Mouse (Mus musculus): ENCODE measurements at regions not wholly inside any gene's neighbourhood (a gene's known extent, or its start where the extent isn't known, plus 50 kb on each side); places are given as distances from the start of the nearest gene placed in this dataset.
A peak's percentile ranks its signal among the peaks of the same experiment; 100 is the strongest.

DNA sequence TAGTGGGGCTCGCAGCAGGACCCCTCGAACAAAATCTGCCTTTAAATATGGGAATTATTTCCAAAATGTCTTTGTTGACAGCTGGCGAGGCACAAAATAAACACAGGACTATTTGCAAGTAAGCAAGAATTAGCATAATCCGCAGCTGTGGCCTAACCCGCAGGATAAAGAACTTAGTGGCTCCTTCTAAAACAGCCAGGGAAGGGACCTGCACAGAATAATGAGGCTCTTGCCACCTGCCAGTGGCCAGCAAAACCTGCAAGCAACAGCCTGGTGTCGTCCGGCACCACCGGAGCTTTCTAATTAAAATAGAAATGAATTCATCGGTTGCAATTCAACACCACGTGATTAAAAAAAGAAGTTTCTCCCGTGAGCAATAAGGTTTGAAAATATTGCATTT, 389.4 kb downstream of the Tmem132b start:
- 18% methylated on average over 11 of the region's 11 CpGs for WGBS

DNA sequence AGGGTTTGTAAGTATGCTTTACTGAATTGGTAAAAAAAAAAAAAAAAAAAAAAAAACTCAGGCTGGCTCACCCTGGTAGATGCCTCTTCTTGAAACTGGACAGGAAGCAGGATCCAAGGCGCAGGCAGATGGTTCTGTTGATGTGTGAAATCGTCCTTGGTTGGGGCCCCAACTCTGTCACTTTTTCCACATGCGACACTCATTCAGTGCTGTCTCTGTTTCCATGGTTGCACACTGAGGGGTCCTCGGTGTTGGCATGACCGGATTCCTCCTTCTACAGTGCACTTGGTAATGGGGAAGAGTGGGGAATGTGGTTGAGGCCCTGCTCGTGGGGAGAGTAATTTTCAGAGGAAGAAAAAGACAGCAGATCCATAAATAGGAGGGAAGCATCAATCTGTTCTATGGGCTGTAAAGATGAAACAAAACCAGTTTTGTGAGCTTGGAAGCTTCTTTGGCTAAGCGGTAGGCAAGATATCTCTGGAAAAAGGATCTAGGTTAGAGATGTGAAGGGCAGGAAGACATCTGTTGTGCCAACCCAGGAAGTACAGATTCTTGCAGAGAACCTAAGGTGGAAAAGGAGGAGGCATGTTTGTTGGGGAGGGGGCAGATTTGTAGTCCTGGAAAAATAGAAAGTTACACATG, 394.4 kb downstream of the Tmem132b start:
- Histone ChIP-seq H3K27me3 (ENCODE audit: control insufficient read depth, insufficient read depth, low read length) (no peaks in the 10 kb centered on the region), H3K27ac (no peak overlapping the region), H3K4me3 (replicated peaks; ENCODE audit: low read length) (no peak overlapping the region), H3K4me2 (replicated peaks) (no peak overlapping the region), H3K36me3 (replicated peaks; ENCODE audit: control insufficient read depth, insufficient read depth) (no peaks in the 10 kb centered on the region), H3K4me1 (replicated peaks; ENCODE audit: control insufficient read depth, insufficient read depth, low read length) (0 out of 2 replicates have a peak, but pooled peaks cover 12% of the 10 kb centered on the region), H3K9ac (no peak overlapping the region), H3K9me3 (ENCODE audit: control insufficient read depth, low read length) (no peaks in the 10 kb centered on the region)
- peak; percentile 38 for DNase-seq (ENCODE audit: low spot score)
- 37% methylated on average over 7 of the region's 7 CpGs for WGBS
- no peak; the same call in 1 of the 2 replicates for ATAC-seq (ENCODE audit: low FRiP score)

More for the DNA sequence above, 389.4 kb downstream of the Tmem132b start:
- H3K4me1 ChIP-seq (replicated peaks; ENCODE audit: control insufficient read depth, insufficient read depth, low read length): 0 out of 2 replicates have a peak, but pooled peaks cover 7% of the 10 kb centered on the region
- no peak overlapping the region for H3K4me3 ChIP-seq (replicated peaks; ENCODE audit: low read length)
- no peak overlapping the region for H3K27ac ChIP-seq
- no peak overlapping the region for H3K9ac ChIP-seq
- no peaks in the 10 kb centered on the region for H3K27me3 ChIP-seq (ENCODE audit: control insufficient read depth, insufficient read depth, low read length)
- ATAC-seq (ENCODE audit: low FRiP score) (no peak), DNase-seq (ENCODE audit: low spot score) (no peak)
- no peak overlapping the region for H3K4me2 ChIP-seq (replicated peaks)
- no peaks in the 10 kb centered on the region for H3K36me3 ChIP-seq (replicated peaks; ENCODE audit: control insufficient read depth, insufficient read depth)
- H3K9me3 ChIP-seq (ENCODE audit: control insufficient read depth, low read length): no peaks in the 10 kb centered on the region

DNA sequence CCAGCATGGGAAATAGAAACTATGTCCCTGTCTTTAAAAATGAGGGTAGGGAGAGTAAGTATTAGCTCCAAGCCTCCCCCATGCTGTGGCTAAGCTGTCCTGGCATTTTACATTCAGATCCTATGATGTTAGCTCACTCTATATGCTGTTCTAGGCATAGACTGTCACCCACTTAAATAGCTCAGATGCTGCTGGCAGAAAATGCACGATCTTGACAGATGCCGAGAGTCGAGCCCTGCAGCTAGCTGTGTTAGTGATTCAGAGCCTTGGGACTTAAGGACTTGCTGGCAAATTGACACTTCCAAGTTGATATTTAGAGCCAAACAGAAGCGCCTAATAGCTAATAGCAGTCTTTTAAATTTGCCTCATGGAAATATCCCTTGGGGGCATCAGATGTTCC, 399.9 kb downstream of the Tmem132b start:
- WGBS: 50% methylated on average over 4 of the region's 4 CpGs
- H3K4me3 ChIP-seq (replicated peaks; ENCODE audit: low read length): no peak overlapping the region
- H3K9me3 ChIP-seq (ENCODE audit: control insufficient read depth, low read length): no peaks in the 10 kb centered on the region
- 0 out of 2 replicates have a peak, but pooled peaks cover 4% of the 10 kb centered on the region for H3K4me1 ChIP-seq (replicated peaks; ENCODE audit: control insufficient read depth, insufficient read depth, low read length)
- no peak overlapping the region for H3K9ac ChIP-seq
- no peak overlapping the region for H3K27ac ChIP-seq
- H3K4me2 ChIP-seq (replicated peaks): no peak overlapping the region
- H3K36me3 ChIP-seq (replicated peaks; ENCODE audit: control insufficient read depth, insufficient read depth): no peaks in the 10 kb centered on the region
- H3K27me3 ChIP-seq (ENCODE audit: control insufficient read depth, insufficient read depth, low read length): no peaks in the 10 kb centered on the region
- DNase-seq (ENCODE audit: low spot score): no peak
- no peak for ATAC-seq (ENCODE audit: low FRiP score)

DNA sequence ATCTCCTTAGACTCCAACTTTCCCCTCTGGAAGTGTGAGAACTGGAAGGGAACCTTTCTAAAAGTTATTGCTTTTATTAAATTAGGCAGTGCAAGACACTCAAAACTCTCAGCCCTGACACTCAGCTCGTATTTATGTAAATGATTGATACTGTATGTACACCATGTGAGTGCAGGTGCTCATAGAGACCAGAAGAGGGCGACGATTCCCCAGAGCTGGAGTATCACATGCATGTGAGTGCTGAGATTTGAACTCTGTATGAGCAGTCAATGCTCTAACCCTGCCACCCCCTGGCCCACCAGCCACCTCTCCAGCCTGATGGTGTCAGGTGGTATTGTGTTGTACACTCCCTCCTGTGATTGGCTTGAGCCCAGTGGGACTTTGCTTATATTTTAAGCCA, 407.8 kb downstream of the Tmem132b start:
- H3K4me2 ChIP-seq (replicated peaks): no peak overlapping the region
- H3K9ac ChIP-seq: no peak overlapping the region
- H3K4me1 ChIP-seq (replicated peaks; ENCODE audit: control insufficient read depth, insufficient read depth, low read length): no peaks in the 10 kb centered on the region
- H3K27ac ChIP-seq: no peak overlapping the region
- no peak for DNase-seq (ENCODE audit: low spot score)
- no peak for ATAC-seq (ENCODE audit: low FRiP score)
- no peaks in the 10 kb centered on the region for H3K36me3 ChIP-seq (replicated peaks; ENCODE audit: control insufficient read depth, insufficient read depth)
- no peaks in the 10 kb centered on the region for H3K27me3 ChIP-seq (ENCODE audit: control insufficient read depth, insufficient read depth, low read length)
- no peak overlapping the region for H3K4me3 ChIP-seq (replicated peaks; ENCODE audit: low read length)
- WGBS: 91% methylated on average over 3 of the region's 3 CpGs
- H3K9me3 ChIP-seq (ENCODE audit: control insufficient read depth, low read length): 0 out of 2 replicates have a peak, but pooled peaks cover 3% of the 10 kb centered on the region

DNA sequence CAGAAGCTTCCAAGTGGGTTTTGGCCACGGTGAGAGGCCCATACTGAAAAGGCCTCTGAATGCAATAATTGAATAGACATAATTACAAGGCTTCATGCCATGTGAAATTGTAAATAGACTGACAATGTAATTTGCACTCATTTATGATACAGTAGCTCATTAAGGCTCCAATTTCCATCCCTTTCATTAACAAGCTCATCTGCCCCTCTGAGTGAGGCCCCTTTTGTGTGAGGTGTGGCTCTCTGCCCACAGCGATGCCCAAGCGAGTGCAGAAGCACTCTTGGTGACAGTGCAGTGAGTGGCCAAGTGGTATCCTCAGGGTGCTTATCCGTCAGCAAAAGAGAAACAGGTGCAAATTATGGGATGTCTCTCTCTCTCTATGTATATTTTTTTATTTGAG, 415.2 kb downstream of the Tmem132b start:
- Histone ChIP-seq H3K27ac (no peak overlapping the region), H3K27me3 (ENCODE audit: control insufficient read depth, insufficient read depth, low read length) (no peaks in the 10 kb centered on the region), H3K4me3 (replicated peaks; ENCODE audit: low read length) (no peak overlapping the region), H3K4me1 (replicated peaks; ENCODE audit: control insufficient read depth, insufficient read depth, low read length) (no peaks in the 10 kb centered on the region), H3K9me3 (ENCODE audit: control insufficient read depth, low read length) (no peaks in the 10 kb centered on the region), H3K9ac (no peak overlapping the region), H3K4me2 (replicated peaks) (no peak overlapping the region), H3K36me3 (replicated peaks; ENCODE audit: control insufficient read depth, insufficient read depth) (no peaks in the 10 kb centered on the region)
- DNase-seq (ENCODE audit: low spot score) (no peak), ATAC-seq (ENCODE audit: low FRiP score) (no peak)
- WGBS: 59% methylated on average over 4 of the region's 4 CpGs

DNA sequence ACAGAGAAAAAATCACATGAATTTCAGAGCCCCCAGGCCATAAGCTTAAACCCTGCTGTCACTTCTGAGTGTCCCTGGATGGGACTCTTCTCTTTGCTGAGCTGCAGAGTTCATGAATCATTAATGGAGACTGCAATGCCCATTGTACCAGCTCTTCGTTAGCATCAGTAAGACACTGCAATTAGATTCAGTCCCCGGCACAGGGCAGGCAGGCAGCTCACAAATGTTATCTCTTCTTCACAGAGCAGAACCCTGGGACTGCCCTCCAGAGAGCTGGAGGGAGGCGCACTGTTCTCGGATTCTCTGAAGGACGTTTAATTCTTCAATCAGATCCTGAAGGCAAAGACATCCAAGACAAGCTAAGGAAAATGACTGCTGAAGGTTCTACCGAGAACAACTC, 420.1 kb downstream of the Tmem132b start:
- Histone ChIP-seq H3K27ac (no peak overlapping the region), H3K4me3 (replicated peaks; ENCODE audit: low read length) (no peak overlapping the region), H3K4me2 (replicated peaks) (no peak overlapping the region), H3K27me3 (ENCODE audit: control insufficient read depth, insufficient read depth, low read length) (no peaks in the 10 kb centered on the region), H3K9ac (no peak overlapping the region), H3K9me3 (ENCODE audit: control insufficient read depth, low read length) (no peaks in the 10 kb centered on the region), H3K36me3 (replicated peaks; ENCODE audit: control insufficient read depth, insufficient read depth) (no peaks in the 10 kb centered on the region), H3K4me1 (replicated peaks; ENCODE audit: control insufficient read depth, insufficient read depth, low read length) (no peaks in the 10 kb centered on the region)
- DNase-seq (ENCODE audit: low spot score) (no peak), ATAC-seq (ENCODE audit: low FRiP score) (no peak)
- 28% methylated on average over 6 of the region's 6 CpGs for WGBS

DNA sequence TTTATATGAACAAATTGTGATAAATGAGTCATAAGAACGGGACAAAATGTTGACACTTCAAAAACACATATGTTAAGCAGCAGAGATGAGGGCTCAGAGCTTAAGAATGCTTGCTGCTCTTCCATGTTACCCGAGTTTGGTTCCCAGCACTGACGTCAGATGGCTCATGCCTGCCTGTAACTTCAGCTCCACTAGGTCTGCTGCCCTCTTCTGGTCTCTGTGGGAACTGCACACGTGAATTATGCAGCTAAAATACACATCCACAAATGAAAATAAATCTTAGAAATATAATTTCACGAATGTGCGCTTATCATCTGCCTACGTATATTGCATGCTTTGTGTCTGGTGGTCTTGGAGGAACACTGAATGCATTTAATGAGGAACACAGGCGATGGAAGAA, 432.5 kb downstream of the Tmem132b start:
- no peaks in the 10 kb centered on the region for H3K36me3 ChIP-seq (replicated peaks; ENCODE audit: control insufficient read depth, insufficient read depth)
- DNase-seq (ENCODE audit: low spot score) (no peak), ATAC-seq (ENCODE audit: low FRiP score) (no peak)
- H3K4me3 ChIP-seq (replicated peaks; ENCODE audit: low read length): no peak overlapping the region
- no peak overlapping the region for H3K27ac ChIP-seq
- no peaks in the 10 kb centered on the region for H3K27me3 ChIP-seq (ENCODE audit: control insufficient read depth, insufficient read depth, low read length)
- no peak overlapping the region for H3K9ac ChIP-seq
- H3K4me1 ChIP-seq (replicated peaks; ENCODE audit: control insufficient read depth, insufficient read depth, low read length): peaks cover 7% of the 10 kb centered on the region; the same call in 1 of the 2 replicates
- H3K4me2 ChIP-seq (replicated peaks): no peak overlapping the region
- no peaks in the 10 kb centered on the region for H3K9me3 ChIP-seq (ENCODE audit: control insufficient read depth, low read length)
- WGBS: 76% methylated on average over 8 of the region's 8 CpGs

DNA sequence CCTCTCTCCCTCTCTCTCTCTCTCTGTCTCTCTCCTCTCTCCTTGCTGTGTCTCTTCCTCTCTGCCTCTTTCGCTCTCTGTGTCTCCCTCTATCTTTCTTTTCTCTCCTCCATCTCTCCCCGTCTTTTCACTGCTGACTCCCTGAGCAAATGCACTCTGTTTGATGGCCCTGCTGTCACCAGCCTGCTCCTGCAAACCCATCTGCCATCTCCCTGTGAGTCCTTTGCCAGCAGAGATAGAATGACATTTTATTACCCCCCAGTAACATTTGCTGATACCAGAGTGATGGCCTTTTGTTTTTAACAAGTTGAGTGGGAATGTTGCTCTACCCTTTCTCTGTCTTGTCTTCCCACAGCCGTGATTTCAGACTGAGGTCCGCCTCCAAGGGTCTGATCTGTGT, 436.6 kb downstream of the Tmem132b start:
- 74% methylated on average over 4 of the region's 4 CpGs for WGBS
- H3K27ac ChIP-seq: no peak overlapping the region
- no peaks in the 10 kb centered on the region for H3K27me3 ChIP-seq (ENCODE audit: control insufficient read depth, insufficient read depth, low read length)
- H3K4me3 ChIP-seq (replicated peaks; ENCODE audit: low read length): no peak overlapping the region
- ATAC-seq (ENCODE audit: low FRiP score) (no peak), DNase-seq (ENCODE audit: low spot score) (no peak)
- peaks cover 7% of the 10 kb centered on the region; the same call in 1 of the 2 replicates for H3K4me1 ChIP-seq (replicated peaks; ENCODE audit: control insufficient read depth, insufficient read depth, low read length)
- H3K9me3 ChIP-seq (ENCODE audit: control insufficient read depth, low read length): no peaks in the 10 kb centered on the region
- H3K36me3 ChIP-seq (replicated peaks; ENCODE audit: control insufficient read depth, insufficient read depth): no peaks in the 10 kb centered on the region
- no peak overlapping the region for H3K4me2 ChIP-seq (replicated peaks)
- H3K9ac ChIP-seq: no peak overlapping the region

DNA sequence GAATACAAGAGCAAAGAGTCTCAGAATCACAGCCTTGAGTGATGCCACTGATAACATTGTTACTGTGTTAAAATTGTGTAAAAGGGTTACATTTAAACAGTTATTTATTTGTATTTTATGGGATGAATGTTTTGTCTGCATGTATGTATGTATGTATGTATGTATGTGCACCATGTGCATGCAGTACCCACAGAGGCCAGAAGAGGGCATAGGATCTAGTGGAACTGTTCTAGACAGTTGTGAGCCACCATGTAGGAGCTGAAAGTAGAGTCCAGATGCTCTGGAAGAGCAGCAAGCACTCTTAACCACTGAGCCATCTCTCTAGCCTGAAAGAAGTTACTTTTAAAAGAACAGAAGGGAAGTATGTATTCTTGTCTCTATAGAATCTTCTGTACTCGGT, 442.5 kb downstream of the Tmem132b start:
- Histone ChIP-seq H3K27me3 (ENCODE audit: control insufficient read depth, insufficient read depth, low read length) (no peaks in the 10 kb centered on the region), H3K9me3 (ENCODE audit: control insufficient read depth, low read length) (0 out of 2 replicates have a peak, but pooled peaks cover 3% of the 10 kb centered on the region), H3K36me3 (replicated peaks; ENCODE audit: control insufficient read depth, insufficient read depth) (no peaks in the 10 kb centered on the region), H3K4me2 (replicated peaks) (no peak overlapping the region), H3K4me1 (replicated peaks; ENCODE audit: control insufficient read depth, insufficient read depth, low read length) (no peaks in the 10 kb centered on the region), H3K27ac (no peak overlapping the region), H3K9ac (no peak overlapping the region), H3K4me3 (replicated peaks; ENCODE audit: low read length) (no peak overlapping the region)
- WGBS: 93% methylated on average over 1 of the region's 1 CpGs
- ATAC-seq (ENCODE audit: low FRiP score): no peak
- DNase-seq (ENCODE audit: low spot score): no peak

DNA sequence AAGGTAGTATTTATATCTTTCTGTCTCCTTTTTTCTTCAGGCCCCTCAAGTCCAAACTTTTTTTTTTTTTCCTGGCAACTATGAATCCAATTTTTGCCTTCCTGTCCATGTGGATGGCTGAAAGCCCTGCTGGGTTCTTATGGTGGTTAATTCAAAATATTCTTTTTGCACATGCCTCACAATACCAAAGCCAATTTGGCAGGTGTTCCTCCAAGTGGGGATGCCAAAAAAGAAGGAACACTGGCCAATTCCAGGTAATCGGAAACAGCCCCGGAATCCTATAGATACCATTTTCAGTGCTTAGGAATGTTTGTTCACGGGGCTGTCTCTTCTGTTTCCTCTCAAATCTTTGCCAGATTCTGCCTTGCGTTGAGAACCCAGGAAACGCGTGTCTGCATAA, 448.2 kb downstream of the Tmem132b start:
- no peaks in the 10 kb centered on the region for H3K4me1 ChIP-seq (replicated peaks; ENCODE audit: control insufficient read depth, insufficient read depth, low read length)
- 84% methylated on average over 6 of the region's 6 CpGs for WGBS
- no peak for DNase-seq (ENCODE audit: low spot score)
- ATAC-seq (ENCODE audit: low FRiP score): no peak
- no peaks in the 10 kb centered on the region for H3K36me3 ChIP-seq (replicated peaks; ENCODE audit: control insufficient read depth, insufficient read depth)
- H3K4me2 ChIP-seq (replicated peaks): no peak overlapping the region
- no peak overlapping the region for H3K4me3 ChIP-seq (replicated peaks; ENCODE audit: low read length)
- H3K27me3 ChIP-seq (ENCODE audit: control insufficient read depth, insufficient read depth, low read length): no peaks in the 10 kb centered on the region
- H3K9ac ChIP-seq: no peak overlapping the region
- H3K9me3 ChIP-seq (ENCODE audit: control insufficient read depth, low read length): 0 out of 2 replicates have a peak, but pooled peaks cover 3% of the 10 kb centered on the region
- H3K27ac ChIP-seq: no peak overlapping the region
